Comparison of ENCODE assay signal across 17 mouse cellular contexts in genomic region chr17:50565376-50566123, GRCm38 (mm10). TPM values are rescaled to one million over a fixed set of nuclear protein-coding genes. Genes with fewer than 3 reads are reported as not detected.
DNase-seq lines count a peak whose midpoint lies in the region; ATAC-seq and TF ChIP-seq lines count a peak whose summit lies in the region.
"Had no signal": no experiment of that assay in that cellular context is flagged by ENCODE, and none has a peak within 500 bp of the region (broad histone marks: within the 10 kb centered on the region; RNA-seq: fewer than 3 reads in every experiment).

No protein-coding gene starts in this region.

- H3K4me1 ChIP-seq in hindbrain, embryonic 14.5 days (replicated peaks; ENCODE audit: control insufficient read depth, insufficient read depth, low read length), result peaks cover 5% of the 10 kb centered on the region; the same call in 1 of the 2 replicates
- peaks cover 7% of the 10 kb centered on the region for H3K4me1 ChIP-seq in hindbrain, embryonic 13.5 days (replicated peaks)
- peaks cover 6 to 10% of the 10 kb centered on the region in 2 experiments for H3K4me1 ChIP-seq in MEL (ENCODE audit: control insufficient read depth in 1 of 2, insufficient read depth in 2 of 2, low read length in 2 of 2)
- H3K4me1 ChIP-seq in hindbrain, postnatal 0 days (ENCODE audit: insufficient read depth, low read length), result peaks cover 6% of the 10 kb centered on the region
- H3K4me1 ChIP-seq: midbrain, embryonic 12.5 days had no signal

- intact Hi-C loops in heart, postnatal 36 days (cut with DNase I), result loop anchor here (5.0 kb wide), 1 partner anchor 62 kb away; no protein-coding TSS in a partner anchor

- H3K27me3 ChIP-seq in hindbrain, embryonic 14.5 days (ENCODE audit: control insufficient read depth, insufficient read depth, low read length), result no peaks in the 10 kb centered on the region
- no peaks in the 10 kb centered on the region for H3K27me3 ChIP-seq in hindbrain, embryonic 13.5 days
- H3K27me3 ChIP-seq in MEL (ENCODE audit: control insufficient read depth in 1 of 2, insufficient read depth in 2 of 2, low read length in 2 of 2), result no peaks in the 10 kb centered on the region
- H3K27me3 ChIP-seq in hindbrain, postnatal 0 days (ENCODE audit: insufficient read depth, low read length), result no peaks in the 10 kb centered on the region
- H3K27me3 ChIP-seq: lung, embryonic 15.5 days; midbrain, embryonic 12.5 days; neural tube, embryonic 13.5 days had no signal

- ATAC-seq in hindbrain, embryonic 14.5 days (ENCODE audit: low FRiP score), result no peak
- no peak for ATAC-seq in hindbrain, embryonic 13.5 days (ENCODE audit: low FRiP score)
- no peak for ATAC-seq in hindbrain, postnatal 0 days

- no peaks in the 10 kb centered on the region for H3K36me3 ChIP-seq in hindbrain, embryonic 14.5 days (replicated peaks; ENCODE audit: control insufficient read depth, insufficient read depth)
- no peaks in the 10 kb centered on the region for H3K36me3 ChIP-seq in hindbrain, embryonic 13.5 days
- peaks cover 2 to 20% of the 10 kb centered on the region in 2 experiments; a peak in 3 of 4 replicates for H3K36me3 ChIP-seq in MEL (ENCODE audit: control insufficient read depth in 1 of 2, insufficient read depth in 2 of 2, low read length in 2 of 2)
- no peaks in the 10 kb centered on the region for H3K36me3 ChIP-seq in hindbrain, postnatal 0 days (ENCODE audit: insufficient read depth, low read length)
- H3K36me3 ChIP-seq: lung, embryonic 15.5 days; midbrain, embryonic 12.5 days; neural tube, embryonic 13.5 days had no signal

- H3K79me2 ChIP-seq in MEL (ENCODE audit: control insufficient read depth, insufficient read depth, low read length, poor library complexity), result peaks cover 25% of the 10 kb centered on the region; the same call in 1 of the 2 replicates

- DNase-seq in hindbrain, embryonic 14.5 days (ENCODE audit: low spot score), result peak; percentile 25
- DNase-seq in MEL (ENCODE audit: low read depth, low spot score), result peak; percentile 42
- peak; percentile 75 for DNase-seq in Muller cell, postnatal 12 days (ENCODE audit: inconsistent ontology term)
- DNase-seq in hindbrain, postnatal 0 days (ENCODE audit: low spot score), result peak; percentile 31
- no peak for DNase-seq in urinary bladder, postnatal 4 days (ENCODE audit: low spot score in 2 of 2)
- no peak for DNase-seq in heart, postnatal 36 days
- no peak for DNase-seq in kidney, adult 18-20 months
- DNase-seq: adrenal gland, postnatal 14 days; cerebellum, adult 11 months; heart, adult 2 months; heart, postnatal 14 days; kidney, adult 2 months; right cerebral cortex, adult 18-20 months had no signal

- no peak overlapping the region for H3K4me2 ChIP-seq in hindbrain, embryonic 14.5 days (replicated peaks)
- no peak overlapping the region for H3K4me2 ChIP-seq in hindbrain, embryonic 13.5 days
- H3K4me2 ChIP-seq in hindbrain, postnatal 0 days (ENCODE audit: low read depth, low read length), result no peak overlapping the region
- H3K4me2 ChIP-seq: lung, embryonic 15.5 days; midbrain, embryonic 12.5 days; neural tube, embryonic 13.5 days had no signal

- H3K4me3 ChIP-seq in hindbrain, embryonic 14.5 days (replicated peaks; ENCODE audit: low read length), result no peak overlapping the region
- no peak overlapping the region for H3K4me3 ChIP-seq in hindbrain, embryonic 13.5 days
- H3K4me3 ChIP-seq in MEL (ENCODE audit: control insufficient read depth in 1 of 2, insufficient read depth in 1 of 2, low read depth in 2 of 2, low read length in 2 of 2), result no peak overlapping the region
- H3K4me3 ChIP-seq in hindbrain, postnatal 0 days (ENCODE audit: low read length), result no peak overlapping the region
- H3K4me3 ChIP-seq: heart, adult 2 months; lung, embryonic 15.5 days; midbrain, embryonic 12.5 days; neural tube, embryonic 13.5 days had no signal

- TF ChIP-seq CTCF in MEL (IDR thresholded peaks at IDR 0.05 in 2 of 3, conservative IDR thresholded peaks at IDR 0.05 in 1 of 3; ENCODE audit: control insufficient read depth in 1 of 3, insufficient read depth in 1 of 3, low read depth in 2 of 3, low read length in 3 of 3, poor library complexity in 1 of 3, severe bottlenecking in 1 of 3), result no peak
- TF ChIP-seq CTCF in hindbrain, postnatal 0 days (IDR thresholded peaks at IDR 0.05; ENCODE audit: low read depth), result no peak

- TF ChIP-seq RAD21 in MEL (IDR thresholded peaks at IDR 0.05; ENCODE audit: low read depth, low read length), result no peak

- TF ChIP-seq EP300 in MEL (IDR thresholded peaks at IDR 0.05; ENCODE audit: low read depth in 1 of 2, low read length in 2 of 2), result no peak

- TF ChIP-seq POLR2A in MEL (IDR thresholded peaks at IDR 0.05; ENCODE audit: control insufficient read depth in 1 of 2, insufficient read depth in 1 of 2, low read depth in 1 of 2, low read length in 2 of 2, poor library complexity in 1 of 2), result no peak

- no peak overlapping the region for H3K27ac ChIP-seq in hindbrain, embryonic 14.5 days
- no peak overlapping the region for H3K27ac ChIP-seq in hindbrain, embryonic 13.5 days
- H3K27ac ChIP-seq in MEL (ENCODE audit: control insufficient read depth, low read depth, low read length), result no peak overlapping the region
- no peak overlapping the region for H3K27ac ChIP-seq in hindbrain, postnatal 0 days
- H3K27ac ChIP-seq: heart, adult 2 months; lung, embryonic 15.5 days; midbrain, embryonic 12.5 days; neural tube, embryonic 13.5 days had no signal

- H3K9me3 ChIP-seq in hindbrain, embryonic 14.5 days (ENCODE audit: control insufficient read depth, low read length), result no peaks in the 10 kb centered on the region
- no peaks in the 10 kb centered on the region for H3K9me3 ChIP-seq in hindbrain, embryonic 13.5 days
- no peaks in the 10 kb centered on the region for H3K9me3 ChIP-seq in MEL (replicated peaks; ENCODE audit: insufficient read depth, low read length)
- no peaks in the 10 kb centered on the region for H3K9me3 ChIP-seq in hindbrain, postnatal 0 days (ENCODE audit: low read length)
- H3K9me3 ChIP-seq: lung, embryonic 15.5 days; midbrain, embryonic 12.5 days; neural tube, embryonic 13.5 days had no signal

- H3K9ac ChIP-seq in hindbrain, embryonic 14.5 days, result no peak overlapping the region
- H3K9ac ChIP-seq in hindbrain, embryonic 13.5 days, result no peak overlapping the region
- no peak overlapping the region for H3K9ac ChIP-seq in MEL (ENCODE audit: control insufficient read depth, low read depth, low read length, poor library complexity, severe bottlenecking)
- no peak overlapping the region for H3K9ac ChIP-seq in hindbrain, postnatal 0 days (replicated peaks; ENCODE audit: low read length)
- H3K9ac ChIP-seq: lung, embryonic 15.5 days; midbrain, embryonic 12.5 days; neural tube, embryonic 13.5 days had no signal

- WGBS in hindbrain, embryonic 14.5 days, result 52% methylated on average over 8 of the region's 8 CpGs
- 54% methylated on average over 8 of the region's 8 CpGs for WGBS in hindbrain, embryonic 13.5 days
- WGBS in hindbrain, postnatal 0 days, result 36% methylated on average over 8 of the region's 8 CpGs

TF ChIP-seq in MEL, 35 proteins besides CTCF, POLR2A, EP300 and RAD21:
- TF ChIP-seq MEF2A (IDR thresholded peaks at IDR 0.05; ENCODE audit: extremely low read depth, insufficient replicate concordance, low read depth, low read length, poor library complexity, severe bottlenecking) (no peak), TCF12 (IDR thresholded peaks at IDR 0.05; ENCODE audit: low read depth, low read length) (peak; percentile 50; the same call in 1 of the 2 replicates), TAL1 (IDR thresholded peaks at IDR 0.05; ENCODE audit: low read length) (peak; percentile 52)

RNA-seq across cellular contexts. Expression of gene Plcl2, which starts 56.3 kb away (rescaled TPM):
- polyA plus RNA-seq in hindbrain, embryonic 14.5 days (2014; fragmentation: Nextera tagmentation; extraction: Ambion mirVana), result 14.6 and 17.5 TPM in 2 replicates
- 7.6 and 8.4 TPM in 2 replicates for polyA plus RNA-seq in hindbrain, embryonic 13.5 days (2015; fragmentation: Nextera tagmentation; extraction: Ambion mirVana)
- 56.0 and 83.7 TPM in 2 replicates for total RNA-seq in MEL (2012; rRNA removed)
- 10 to 100 TPM in 1 of 2 experiments, not detected in 1; 23.6 TPM for polyA plus RNA-seq in MEL (2012; ENCODE audit: insufficient read depth in 1 of 2, insufficient read length in 2 of 2, low read depth in 1 of 2, low replicate concordance in 2 of 2, missing spikeins in 1 of 2)
- total RNA-seq in hindbrain, postnatal 0 days (2014; rRNA removed), result 41.2 and 45.1 TPM in 2 replicates
- 7.9 and 8.3 TPM in 2 replicates for polyA plus RNA-seq in hindbrain, postnatal 0 days (2015; fragmentation: Nextera tagmentation; extraction: Ambion mirVana)
- total RNA-seq in heart, postnatal 36 days (2021), result 10 to 100 TPM in 1 of 2 experiments, 1 to 10 TPM in 1; 7.9 to 11.5 TPM

Comparison
In these comparisons a context has a peak if more than half of its experiments do, and no peak if none do; other contexts are left out.
1. DNase-seq: peak in hindbrain, embryonic 14.5 days (single experiment), MEL (single experiment), Muller cell, postnatal 12 days (single experiment) and hindbrain, postnatal 0 days (single experiment); none in urinary bladder, postnatal 4 days (0 of 2), heart, postnatal 36 days (0 of 2) and kidney, adult 18-20 months (single experiment).